Comparison of ENCODE assay signal across 7 mouse cellular contexts in the genomic region with DNA sequence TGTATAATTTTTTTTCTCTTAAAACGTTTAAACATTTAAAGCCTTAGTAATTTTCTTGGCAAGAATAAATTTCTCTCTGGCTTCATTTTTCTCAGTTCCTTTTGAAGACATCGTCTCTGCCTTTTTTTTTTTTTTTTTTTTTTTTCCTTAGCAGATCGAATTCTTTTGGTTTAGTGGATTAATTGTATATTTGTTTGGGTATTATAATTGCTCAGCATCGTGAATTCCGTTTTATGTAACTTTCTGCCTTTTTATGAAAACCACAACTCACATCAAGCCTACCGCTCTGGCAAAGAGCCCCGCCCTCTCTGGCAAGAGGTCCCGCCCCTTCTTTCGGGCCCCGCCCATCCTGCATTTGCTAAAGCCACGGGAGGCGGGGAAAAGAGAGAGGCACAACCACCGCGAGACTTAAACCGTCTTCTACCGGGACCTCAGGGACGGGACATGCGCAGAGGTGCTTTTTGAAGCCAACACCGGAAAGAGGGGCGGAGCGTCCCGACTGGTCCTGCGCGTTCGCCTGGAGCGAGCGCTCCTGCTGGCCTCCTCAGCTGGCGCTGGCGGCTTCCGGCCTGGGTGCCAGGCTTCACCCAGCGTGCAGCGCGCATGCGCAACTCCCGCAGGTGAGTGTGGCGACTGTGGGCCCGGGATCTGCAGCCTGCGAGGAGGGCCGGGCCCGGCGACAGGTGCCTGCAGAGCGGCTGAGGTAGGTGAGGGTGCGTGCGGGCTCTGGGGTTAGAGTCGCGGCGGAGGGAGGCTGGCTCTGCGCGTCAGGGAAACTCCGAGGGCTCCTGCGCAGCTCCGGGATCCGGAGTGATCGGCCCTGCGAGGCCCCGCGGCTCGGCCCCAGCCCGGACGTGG. TPM values are rescaled to one million over a fixed set of nuclear protein-coding genes. Genes with fewer than 3 reads are reported as not detected.
A peak's percentile ranks its signal among the peaks of the same experiment; 100 is the strongest.
DNase-seq lines count a peak whose midpoint lies in the region; ATAC-seq lines count a peak whose summit lies in the region.

A gene (plus strand): TSS at position 544 of the 858 bp plus-strand sequence.

- H3K4me1 ChIP-seq in embryonic facial prominence, embryonic 11.5 days (ENCODE audit: control insufficient read depth, insufficient read depth, low read length): no peaks in the 10 kb centered on the region
- H3K4me1 ChIP-seq in limb, embryonic 10.5 days: peaks cover 10% of the 10 kb centered on the region
- peaks cover 36% of the 10 kb centered on the region for H3K4me1 ChIP-seq in midbrain, embryonic 13.5 days (replicated peaks)

- ATAC-seq in embryonic facial prominence, embryonic 11.5 days (replicated peaks; ENCODE audit: insufficient number of reproducible peaks, low FRiP score, low TSS enrichment, low read depth): peak; percentile 99
- ATAC-seq in granulocyte monocyte progenitor cell, adult 5-6 weeks (replicated peaks; ENCODE audit: poor library complexity, severe bottlenecking): peak; percentile 99
- peak; percentile 99 for ATAC-seq in midbrain, embryonic 13.5 days

- H3K4me2 ChIP-seq in embryonic facial prominence, embryonic 11.5 days (ENCODE audit: low read depth, low read length): peak within 1 kb of the TSS; percentile 67
- peak within 1 kb of the TSS; percentile 69 for H3K4me2 ChIP-seq in midbrain, embryonic 13.5 days (replicated peaks)

- H3K9ac ChIP-seq in embryonic facial prominence, embryonic 11.5 days (replicated peaks; ENCODE audit: low read length): peak within 1 kb of the TSS; percentile 90
- peak within 1 kb of the TSS; percentile 92 for H3K9ac ChIP-seq in midbrain, embryonic 13.5 days (replicated peaks)

- H3K4me3 ChIP-seq in embryonic facial prominence, embryonic 11.5 days (ENCODE audit: low read depth, low read length): peak within 1 kb of the TSS; percentile 92
- H3K4me3 ChIP-seq in limb, embryonic 10.5 days: peak within 1 kb of the TSS; percentile 96
- H3K4me3 ChIP-seq in midbrain, embryonic 13.5 days (replicated peaks): peak within 1 kb of the TSS; percentile 97

- DNase-seq in adrenal gland, postnatal 14 days: peak; percentile 99
- DNase-seq in embryonic facial prominence, embryonic 11.5 days (ENCODE audit: low spot score): peak; percentile 99
- peak; percentile 99 for DNase-seq in kidney, adult 11 months
- peak; percentile 96 for DNase-seq in limb, embryonic 10.5 days (ENCODE audit: low spot score)
- peak; percentile 99 for DNase-seq in spleen, adult 12 weeks (ENCODE audit: low spot score)

- H3K27me3 ChIP-seq in embryonic facial prominence, embryonic 11.5 days (ENCODE audit: control insufficient read depth, insufficient read depth, low read length): no peaks in the 10 kb centered on the region
- no peaks in the 10 kb centered on the region for H3K27me3 ChIP-seq in limb, embryonic 10.5 days (ENCODE audit: low read depth, poor library complexity, severe bottlenecking)
- no peaks in the 10 kb centered on the region for H3K27me3 ChIP-seq in midbrain, embryonic 13.5 days

- no peaks in the 10 kb centered on the region for H3K9me3 ChIP-seq in embryonic facial prominence, embryonic 11.5 days (replicated peaks; ENCODE audit: control insufficient read depth, low read length)
- H3K9me3 ChIP-seq in limb, embryonic 10.5 days (replicated peaks): no peaks in the 10 kb centered on the region
- no peaks in the 10 kb centered on the region for H3K9me3 ChIP-seq in midbrain, embryonic 13.5 days

- 2% methylated on average over 59 of the region's 60 CpGs for WGBS in embryonic facial prominence, embryonic 11.5 days
- WGBS in limb, embryonic 10.5 days: 2% methylated on average over 60 of the region's 60 CpGs
- 1% methylated on average over 60 of the region's 60 CpGs for WGBS in midbrain, embryonic 13.5 days

- no peaks in the 10 kb centered on the region for H3K36me3 ChIP-seq in embryonic facial prominence, embryonic 11.5 days (replicated peaks; ENCODE audit: control insufficient read depth, insufficient read depth, low read depth, low read length)
- H3K36me3 ChIP-seq in limb, embryonic 10.5 days: peaks cover 23% of the 10 kb centered on the region
- peaks cover 18% of the 10 kb centered on the region for H3K36me3 ChIP-seq in midbrain, embryonic 13.5 days

- no peak within 1 kb of the TSS for H3K27ac ChIP-seq in embryonic facial prominence, embryonic 11.5 days (replicated peaks; ENCODE audit: low read depth, low read length)
- peak within 1 kb of the TSS; percentile 91 for H3K27ac ChIP-seq in limb, embryonic 10.5 days
- H3K27ac ChIP-seq in midbrain, embryonic 13.5 days: peak within 1 kb of the TSS; percentile 69

RNA-seq across cellular contexts. Expression of the gene that starts here (rescaled TPM):
- 22.3 and 26.9 TPM in 2 replicates for total RNA-seq in adrenal gland, postnatal 14 days (2021)
- polyA plus RNA-seq in embryonic facial prominence, embryonic 11.5 days (2014; fragmentation: Nextera tagmentation; extraction: Ambion mirVana): 20.7 and 23.2 TPM in 2 replicates
- 16.3 and 18.0 TPM in 2 replicates for total RNA-seq in granulocyte monocyte progenitor cell, adult 5-6 weeks (2014; fragmentation: Nextera tagmentation)
- total RNA-seq in granulocyte monocyte progenitor cell, adult 5-6 weeks (2017): 20.6 and 24.6 TPM in 2 replicates
- polyA plus RNA-seq in limb, embryonic 10.5 days (2016; fragmentation: Nextera tagmentation; extraction: Ambion mirVana): 17.3 and 21.0 TPM in 2 replicates
- 25.9 and 26.4 TPM in 2 replicates for polyA plus RNA-seq in midbrain, embryonic 13.5 days (2015; fragmentation: Nextera tagmentation; extraction: Ambion mirVana)
